Mouse (Mus musculus) C2C12 (cell line): Measurements from ENCODE around the gene Syt3. TPM values are rescaled to one million over a fixed set of nuclear protein-coding genes. Genes with fewer than 3 reads are reported as not detected.

Experiments
- H3K27me3 ChIP-seq: one replicate; pipeline ENCODE4 v1.6.1; 2011; ENCODE audit not compliant: control insufficient read depth, insufficient read depth, insufficient read length
- H3K36me3 ChIP-seq: one replicate; pipeline ENCODE4 v1.6.1; 2011; ENCODE audit not compliant: control insufficient read depth, insufficient read depth
- H3K4me3 ChIP-seq: one replicate; pipeline ENCODE4 v1.5.1; 2011; ENCODE audit warnings: mild to moderate bottlenecking, control low read depth; ENCODE audit not compliant: poor library complexity, insufficient read depth, severe bottlenecking
- H3K79me2 ChIP-seq: one replicate; pipeline ENCODE4 v1.6.1; 2011; ENCODE audit not compliant: control insufficient read depth, insufficient read depth
- H3K79me3 ChIP-seq: one replicate; pipeline ENCODE4 v1.6.1; 2011; ENCODE audit warnings: low read depth, control low read depth
- H3ac ChIP-seq: one replicate; pipeline ENCODE3; 2011; ENCODE audit warnings: low read depth; ENCODE audit not compliant: control insufficient read depth, insufficient read length
- CEBPB ChIP-seq: IDR thresholded peaks from one replicate; pipeline ENCODE4 v1.6.1; 2011; ENCODE audit warnings: low read depth, mild to moderate bottlenecking, control low read depth, moderate library complexity
- CTCF ChIP-seq: IDR thresholded peaks from one replicate; pipeline ENCODE4 v1.5.1; 2011; ENCODE audit not compliant: control insufficient read depth, insufficient read depth, insufficient read length
- FOSL1 ChIP-seq: IDR thresholded peaks from one replicate; pipeline ENCODE4 v1.8.0; 2011; ENCODE audit warnings: mild to moderate bottlenecking, low read length; ENCODE audit not compliant: poor library complexity, insufficient read depth, severe bottlenecking
- MAX ChIP-seq: IDR thresholded peaks from one replicate; pipeline ENCODE4 v1.6.1; 2011; ENCODE audit warnings: mild to moderate bottlenecking, control low read depth
- MYOD1 ChIP-seq: IDR thresholded peaks from one replicate; pipeline ENCODE4 v1.6.1; 2011; ENCODE audit warnings: low read depth; ENCODE audit not compliant: control insufficient read depth, insufficient read length
- MYOG ChIP-seq: IDR thresholded peaks from one replicate; pipeline ENCODE4 v1.6.1; 2011; ENCODE audit not compliant: control insufficient read depth, insufficient read length; ENCODE audit errors: extremely low read depth
- USF1 ChIP-seq: IDR thresholded peaks from one replicate; pipeline ENCODE4 v1.6.1; 2011; ENCODE audit warnings: low read depth, mild to moderate bottlenecking, control low read depth, moderate library complexity
- polyA plus RNA-seq: library from polyadenylated mRNA; unstranded; fragments of >200 nt; fragmentation: generic; extraction: Trizol; gene quantifications from one replicate; pipeline ENCODE4 v1.2.1, GENCODE M21; 2012; ENCODE audit warnings: missing spikeins

Syt3 gene
- polyA plus RNA-seq, 1 experiment: not detected

DNA sequence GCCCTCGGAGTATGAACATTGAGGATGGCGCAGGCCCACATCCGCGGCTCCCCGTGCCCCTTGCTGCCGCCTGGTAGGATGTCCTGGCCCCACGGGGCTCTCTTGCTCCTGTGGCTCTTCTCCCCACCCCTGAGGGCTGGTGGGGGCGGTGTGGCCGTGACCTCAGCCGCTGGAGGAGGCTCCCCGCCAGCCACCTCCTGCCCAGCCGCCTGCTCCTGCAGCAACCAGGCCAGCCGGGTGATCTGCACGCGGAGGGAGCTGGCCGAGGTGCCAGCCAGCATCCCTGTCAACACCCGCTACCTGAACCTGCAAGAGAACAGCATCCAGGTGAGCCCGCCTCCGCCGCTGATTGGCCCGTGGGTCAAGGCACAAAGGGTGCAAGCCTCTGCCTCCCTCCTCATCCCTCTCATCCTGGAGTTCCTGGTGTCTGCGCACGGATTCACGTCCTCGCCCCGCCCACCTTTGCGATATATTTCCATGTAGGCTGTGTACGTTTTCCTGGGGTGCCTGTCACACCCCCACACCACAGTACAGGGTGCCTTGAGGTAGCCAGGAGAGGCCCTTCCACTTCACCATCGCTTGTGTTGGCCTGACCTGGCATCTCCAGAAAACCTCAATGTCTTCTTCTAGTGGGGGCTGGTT is 61.1 kb downstream of the Syt3 start:
- Histone ChIP-seq H3K79me2 (no peaks in the 10 kb centered on the region), H3K27me3 (peaks cover 70% of the 10 kb centered on the region), H3K79me3 (no peaks in the 10 kb centered on the region), H3K4me3 (no peak overlapping the region), H3K36me3 (no peaks in the 10 kb centered on the region), H3ac (no peak overlapping the region)
- TF ChIP-seq FOSL1 (no peak), MYOG (no peak), USF1 (no peak), MAX (no peak), CEBPB (no peak), MYOD1 (no peak), CTCF (no peak)

DNA sequence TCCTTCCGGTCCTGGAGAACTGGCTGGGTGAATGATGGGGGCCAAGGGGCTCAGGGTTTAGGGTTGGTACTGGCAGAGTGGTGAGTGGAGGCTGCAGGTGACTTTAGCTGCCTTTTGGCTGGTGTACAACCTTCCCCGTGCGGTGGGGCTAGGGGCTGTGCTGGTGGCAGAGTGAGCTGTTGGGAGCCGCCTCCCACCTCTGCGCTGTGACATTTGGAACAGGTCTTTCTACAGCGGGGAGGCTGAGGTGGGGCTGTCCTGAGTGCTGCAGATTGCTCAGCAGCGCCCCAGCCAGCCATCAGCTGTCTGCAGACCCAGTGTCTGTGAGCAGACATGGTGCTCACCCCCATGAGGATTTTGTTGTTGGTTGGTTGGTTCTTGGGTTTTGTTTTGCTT is 61.6 kb downstream of the Syt3 start:
- Histone ChIP-seq H3K4me3 (no peak overlapping the region), H3K36me3 (no peaks in the 10 kb centered on the region)

DNA sequence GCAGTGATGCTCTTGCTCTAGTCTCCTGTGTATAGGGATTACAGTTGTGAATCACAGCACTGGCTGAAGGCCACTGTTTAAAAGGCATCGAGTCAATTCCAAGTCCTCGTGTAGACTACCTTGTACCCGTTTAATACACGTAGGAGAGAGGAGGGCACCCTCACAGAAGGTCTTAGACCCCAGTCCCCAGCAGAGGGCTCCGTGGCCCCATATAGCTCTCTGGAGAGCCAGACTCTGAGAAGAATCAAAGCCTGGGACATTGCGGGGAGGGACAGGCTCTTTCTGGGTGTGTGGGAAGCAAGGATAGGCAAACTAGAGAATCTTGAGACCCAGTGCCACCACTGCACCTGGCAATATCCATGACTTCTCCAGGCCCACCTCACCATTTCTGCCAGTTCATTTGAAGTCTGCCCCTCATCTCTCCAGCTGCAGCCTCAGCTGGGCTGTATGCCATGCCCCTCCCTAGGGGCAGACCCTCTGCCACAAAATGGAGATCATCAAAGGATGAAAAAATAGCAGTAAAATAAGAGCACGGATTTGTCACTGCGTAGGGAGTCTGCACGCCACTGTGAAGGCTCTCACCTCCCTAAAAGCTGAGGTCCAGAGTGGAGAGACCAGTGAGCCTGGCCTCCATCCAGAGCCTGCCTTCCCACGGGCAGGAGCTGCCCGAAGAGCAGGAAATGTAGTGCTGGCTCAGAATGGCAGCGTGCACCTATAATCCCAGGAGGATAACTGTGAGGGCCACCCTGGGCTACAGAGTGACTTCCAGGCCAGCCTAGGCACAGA is 62.4 kb downstream of the Syt3 start:
- Histone ChIP-seq H3ac (no peak overlapping the region), H3K4me3 (no peak overlapping the region), H3K36me3 (no peaks in the 10 kb centered on the region), H3K79me3 (no peaks in the 10 kb centered on the region), H3K27me3 (peaks cover 68% of the 10 kb centered on the region), H3K79me2 (no peaks in the 10 kb centered on the region)
- TF ChIP-seq USF1 (no peak), FOSL1 (no peak), MYOD1 (no peak), MAX (no peak), CTCF (no peak), CEBPB (no peak), MYOG (no peak)

More for the DNA sequence above, 61.6 kb downstream of the Syt3 start:
- Histone ChIP-seq H3ac (no peak overlapping the region), H3K79me3 (no peaks in the 10 kb centered on the region), H3K79me2 (no peaks in the 10 kb centered on the region), H3K27me3 (peaks cover 69% of the 10 kb centered on the region)
- TF ChIP-seq USF1 (no peak), MAX (no peak), MYOD1 (no peak), MYOG (no peak), FOSL1 (no peak), CEBPB (no peak), CTCF (no peak)

Other genes starting within 250 kb of the Syt3 start
- not detected for gene Klk1b16, start 247.3 kb upstream of the Syt3 start, polyA plus RNA-seq
- not detected for gene Klk1b24, start 195.9 kb upstream of the Syt3 start, polyA plus RNA-seq
- not detected for gene Klk1b3, start 185.9 kb upstream of the Syt3 start, polyA plus RNA-seq
- gene Klk1b4, start 176.7 kb upstream of the Syt3 start, polyA plus RNA-seq: not detected
- gene Klk1b5, start 168.2 kb upstream of the Syt3 start, polyA plus RNA-seq: not detected
- not detected for gene Klk1, start 158.7 kb upstream of the Syt3 start, polyA plus RNA-seq
- gene Gm36864, start 147.9 kb upstream of the Syt3 start, polyA plus RNA-seq: 0.06 TPM
- gene 1700028J19Rik, start 137.4 kb upstream of the Syt3 start, polyA plus RNA-seq: 0.68 TPM
- gene 2410002F23Rik, start 137.4 kb upstream of the Syt3 start, polyA plus RNA-seq: 68.9 TPM
- not detected for gene Acp4, start 126.7 kb upstream of the Syt3 start, polyA plus RNA-seq
- not detected for gene Gm15517, start 122.7 kb upstream of the Syt3 start, polyA plus RNA-seq
- gene Clec11a, start 77.2 kb upstream of the Syt3 start, polyA plus RNA-seq: 0.30 TPM
- under 0.01 TPM for gene Shank1, start 73.8 kb upstream of the Syt3 start, polyA plus RNA-seq
- gene 1700008O03Rik, start 1.7 kb downstream of the Syt3 start, polyA plus RNA-seq: 0.11 TPM
- not detected for gene Lrrc4b, start 44.9 kb downstream of the Syt3 start, polyA plus RNA-seq
- gene Aspdh, start 81.3 kb downstream of the Syt3 start, polyA plus RNA-seq: not detected
- 77.5 TPM for gene Josd2, start 83.9 kb downstream of the Syt3 start, polyA plus RNA-seq
- gene Emc10, start 112.4 kb downstream of the Syt3 start, polyA plus RNA-seq: 93.5 TPM
- 0.95 TPM for gene Fam71e1, start 112.5 kb downstream of the Syt3 start, polyA plus RNA-seq
- not detected for gene Mybpc2, start 140.6 kb downstream of the Syt3 start, polyA plus RNA-seq
- gene Spib, start 148.0 kb downstream of the Syt3 start, polyA plus RNA-seq: 0.01 TPM
- gene Pold1, start 164.7 kb downstream of the Syt3 start, polyA plus RNA-seq: 66.1 TPM
- 61.0 TPM for gene Nr1h2, start 169.8 kb downstream of the Syt3 start, polyA plus RNA-seq
- not detected for gene Napsa, start 188.3 kb downstream of the Syt3 start, polyA plus RNA-seq
- gene Kcnc3, start 206.6 kb downstream of the Syt3 start, polyA plus RNA-seq: 0.26 TPM